Mouse (Mus musculus) bone marrow macrophage, adult 2 months (primary cell): Measurements from ENCODE around the gene Dmp1.

ENCODE experiments used
- CTCF ChIP-seq: IDR thresholded peaks from 2 replicates; pipeline ENCODE4 v1.5.1; 2012; ENCODE audit warnings: low read depth, mild to moderate bottlenecking, low read length, moderate library complexity
- POLR2A ChIP-seq: IDR thresholded peaks from 2 replicates; pipeline ENCODE4 v1.6.1; 2012; ENCODE audit warnings: mild to moderate bottlenecking, low read depth, low read length, borderline replicate concordance

- no peak for TF ChIP-seq CTCF
- no peak for TF ChIP-seq POLR2A
Observed at GRCm38 (mm10) chr5:104170412-104170811, 32.0 kb upstream of the Dmp1 start, which contains the start of gene Dspp.
